ENCODE assay signal across 10 mouse cellular contexts in genomic region chrX:158971726-158972125, GRCm38 (mm10).
DNase-seq lines count a peak whose midpoint lies in the region; ATAC-seq and TF ChIP-seq lines count a peak whose summit lies in the region.
"Had no signal": no experiment of that assay in that cellular context is flagged by ENCODE, and none has a peak within 500 bp of the region (broad histone marks: within the 10 kb centered on the region; RNA-seq: fewer than 3 reads in every experiment).

No protein-coding gene starts in this region.

- no peak overlapping the region for H3K9ac ChIP-seq in stomach, postnatal 0 days (ENCODE audit: low read length)
- no peak overlapping the region for H3K9ac ChIP-seq in intestine, embryonic 15.5 days
- H3K9ac ChIP-seq: neural tube, embryonic 12.5 days had no signal

- H3K27ac ChIP-seq in stomach, postnatal 0 days (replicated peaks) = no peak overlapping the region
- H3K27ac ChIP-seq in intestine, embryonic 15.5 days = no peak overlapping the region
- H3K27ac ChIP-seq: neural tube, embryonic 12.5 days had no signal

- H3K4me3 ChIP-seq in stomach, postnatal 0 days (ENCODE audit: low read depth, low read length) = no peak overlapping the region
- H3K4me3 ChIP-seq in intestine, embryonic 15.5 days (replicated peaks) = no peak overlapping the region
- H3K4me3 ChIP-seq: neural tube, embryonic 12.5 days had no signal

- DNase-seq in gastrocnemius, adult 18-20 months (ENCODE audit: low spot score) = peak; percentile 0
- DNase-seq in gastrocnemius, postnatal 36 days = no peak
- peak; percentile 17 to 25 for DNase-seq in right cerebral cortex, postnatal 10 days (ENCODE audit: low spot score in 2 of 2)
- DNase-seq in right cerebral cortex, postnatal 4 days = no peak
- peak; percentile 9 to 39 for DNase-seq in frontal cortex, postnatal 36 days (ENCODE audit: low spot score in 2 of 2)
- peak; percentile 13 for DNase-seq in stomach, postnatal 0 days (ENCODE audit: low spot score)
- DNase-seq in adrenal gland, postnatal 4 days (ENCODE audit: low spot score in 2 of 2) = no peak

- H3K36me3 ChIP-seq in stomach, postnatal 0 days (ENCODE audit: control insufficient read depth, insufficient read depth, low read length) = no peaks in the 10 kb centered on the region
- H3K36me3 ChIP-seq in intestine, embryonic 15.5 days = no peaks in the 10 kb centered on the region
- H3K36me3 ChIP-seq: G1E; neural tube, embryonic 12.5 days had no signal

- no peaks in the 10 kb centered on the region for H3K27me3 ChIP-seq in stomach, postnatal 0 days (ENCODE audit: control insufficient read depth, insufficient read depth, low read length)
- no peaks in the 10 kb centered on the region for H3K27me3 ChIP-seq in intestine, embryonic 15.5 days (replicated peaks)
- H3K27me3 ChIP-seq: neural tube, embryonic 12.5 days had no signal

- no peak overlapping the region for H3K4me2 ChIP-seq in stomach, postnatal 0 days (replicated peaks; ENCODE audit: low read depth)
- no peak overlapping the region for H3K4me2 ChIP-seq in intestine, embryonic 15.5 days (replicated peaks)
- H3K4me2 ChIP-seq: neural tube, embryonic 12.5 days had no signal

- H3K4me1 ChIP-seq in stomach, postnatal 0 days (replicated peaks; ENCODE audit: control insufficient read depth, insufficient read depth) = no peaks in the 10 kb centered on the region
- H3K4me1 ChIP-seq in intestine, embryonic 15.5 days (replicated peaks) = no peaks in the 10 kb centered on the region
- H3K4me1 ChIP-seq: neural tube, embryonic 12.5 days had no signal

- no peak for TF ChIP-seq EP300 in stomach, postnatal 0 days (optimal IDR thresholded peaks at IDR 0.05)

- no peaks in the 10 kb centered on the region for H3K9me3 ChIP-seq in stomach, postnatal 0 days (ENCODE audit: control insufficient read depth, low read length)
- H3K9me3 ChIP-seq in intestine, embryonic 15.5 days = no peaks in the 10 kb centered on the region
- H3K9me3 ChIP-seq: G1E; neural tube, embryonic 12.5 days had no signal

- 68% methylated on average over 5 of the region's 5 CpGs for WGBS in stomach, postnatal 0 days
- WGBS in intestine, embryonic 15.5 days = 60% methylated on average over 5 of the region's 5 CpGs

- TF ChIP-seq CTCF in stomach, postnatal 0 days (IDR thresholded peaks at IDR 0.05; ENCODE audit: low read depth) = peak; percentile 66

- ATAC-seq in stomach, postnatal 0 days (ENCODE audit: low FRiP score, low TSS enrichment) = no peak
- ATAC-seq in intestine, embryonic 15.5 days = no peak

- intact Hi-C loops in gastrocnemius, postnatal 36 days (cut with DNase I) = no loop called here

Comparison
In these comparisons a context has a peak if more than half of its experiments do, and no peak if none do; other contexts are left out.
1. DNase-seq: peak in gastrocnemius, adult 18-20 months (single experiment), right cerebral cortex, postnatal 10 days (2 of 2), frontal cortex, postnatal 36 days (2 of 2) and stomach, postnatal 0 days (single experiment); none in gastrocnemius, postnatal 36 days (0 of 2), right cerebral cortex, postnatal 4 days (single experiment) and adrenal gland, postnatal 4 days (0 of 2).